Mouse (Mus musculus) left cerebral cortex, postnatal 14 days (tissue): Measurements from ENCODE around the gene Fbxo46. TPM values are rescaled to one million over a fixed set of nuclear protein-coding genes. Genes with fewer than 3 reads are reported as not detected.

Source experiments
- DNase-seq, 2 experiments: peaks; one replicate each; pipeline ENCODE4 v3.0.0; 2021 to 2022; ENCODE audit warnings: low spot score in 2 of 2, mixed read lengths in 1 of 2
- intact Hi-C: fragments of 180-260 bp; cut with DNase I; formaldehyde crosslinking; loops from one replicate; pipeline ENCODE4 v1.15.1; 2025
- total RNA-seq, 2 experiments: library from RNA; stranded (reverse); gene quantifications; 2 replicates each; pipeline ENCODE4 v1.2.3; 2021

Gene Fbxo46
- total RNA-seq, 2 experiments from 2014 or later = 11.5 to 12.6 TPM

- DNase-seq = no peak
- intact Hi-C loops = no loop called here
Observed at GRCm38 (mm10) chr7:19091913-19092312, 27.7 kb upstream of the Fbxo46 start.

- DNase-seq = no peak
- intact Hi-C loops = no loop called here
Observed at GRCm38 (mm10) chr7:19092381-19093173, 27.1 kb upstream of the Fbxo46 start.

- peak; percentile 75 to 82 for DNase-seq
- intact Hi-C loops = no loop called here
Observed at GRCm38 (mm10) chr7:19093174-19093521, 26.5 kb upstream of the Fbxo46 start.

DNA sequence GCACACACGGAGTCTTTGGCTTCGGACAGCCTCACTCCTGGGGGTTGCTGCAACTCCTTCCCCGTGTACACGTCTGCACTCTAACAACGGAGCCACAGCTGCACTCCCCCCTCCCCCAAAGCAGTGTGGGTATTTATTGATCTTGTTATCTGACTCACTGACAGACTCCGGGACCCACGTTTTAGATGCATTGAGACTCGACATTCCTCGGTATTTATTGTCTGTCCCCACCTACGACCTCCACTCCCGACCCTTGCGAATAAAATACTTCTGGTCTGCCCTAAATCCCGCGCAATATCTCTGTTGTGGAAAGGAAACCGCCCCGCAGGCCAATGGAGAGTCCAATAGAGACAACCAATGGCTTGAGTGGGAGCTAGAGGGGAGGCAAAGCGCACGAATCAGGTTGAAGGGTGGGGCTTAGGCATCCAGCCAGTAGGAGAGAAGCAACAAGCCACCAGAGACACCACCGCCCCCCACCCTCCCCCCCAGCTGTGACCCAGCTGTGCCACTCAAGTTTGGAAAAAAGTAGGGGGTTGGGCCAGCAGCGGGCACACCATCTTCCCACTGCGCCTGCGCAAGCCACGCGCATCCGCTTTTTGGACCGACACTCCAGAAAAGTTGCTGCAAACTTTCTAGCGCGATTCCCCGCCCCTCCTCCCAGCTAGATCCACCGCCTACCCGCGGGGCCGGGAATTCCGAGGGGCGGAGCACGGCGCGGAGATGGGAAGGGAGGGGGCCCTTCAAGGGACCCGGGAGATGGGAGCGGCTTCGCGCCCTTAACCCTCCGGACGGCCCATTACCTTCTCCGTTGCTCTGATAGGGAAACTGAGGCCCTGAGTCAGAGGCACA lies 25.9 kb upstream of the Fbxo46 start:
- intact Hi-C loops = no loop called here
- DNase-seq = peak; percentile 86 to 94

- DNase-seq = no peak
- intact Hi-C loops = no loop called here
Observed at GRCm38 (mm10) chr7:19094471-19094825, 25.2 kb upstream of the Fbxo46 start, which contains the start of gene Six5. TSS of gene Six5 (plus strand) at chr7:19094594.

- intact Hi-C loops = no loop called here
- DNase-seq = no peak
Observed at GRCm38 (mm10) chr7:19094826-19095750, 24.6 kb upstream of the Fbxo46 start.

DNA sequence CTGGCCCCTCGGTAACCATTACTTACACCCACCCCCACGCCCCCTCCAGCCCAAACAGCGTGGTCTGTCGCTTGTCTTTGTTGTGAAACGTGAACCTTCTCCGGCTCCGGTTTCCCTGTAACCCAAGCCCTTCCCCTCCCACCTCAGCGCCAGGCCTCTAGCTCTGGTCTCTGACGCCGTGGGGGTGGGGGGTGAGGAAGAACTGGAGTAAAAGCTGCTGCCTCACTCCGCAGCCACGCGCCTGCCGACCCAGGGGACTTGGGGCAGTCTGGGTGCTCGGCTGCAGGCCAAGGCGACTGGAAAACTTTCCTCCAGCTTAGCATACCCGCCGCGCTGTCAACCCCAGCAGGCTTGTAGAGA lies 23.9 kb upstream of the Fbxo46 start:
- no peak for DNase-seq

GRCm38 (mm10) chr7:19096421-19096976 lies 23.2 kb upstream of the Fbxo46 start:
- intact Hi-C loops = no loop called here
- DNase-seq = no peak

More for the DNA sequence above, 23.9 kb upstream of the Fbxo46 start:
- intact Hi-C loops = no loop called here

GRCm38 (mm10) chr7:19097217-19097616 lies 22.4 kb upstream of the Fbxo46 start:
- intact Hi-C loops = no loop called here

DNA sequence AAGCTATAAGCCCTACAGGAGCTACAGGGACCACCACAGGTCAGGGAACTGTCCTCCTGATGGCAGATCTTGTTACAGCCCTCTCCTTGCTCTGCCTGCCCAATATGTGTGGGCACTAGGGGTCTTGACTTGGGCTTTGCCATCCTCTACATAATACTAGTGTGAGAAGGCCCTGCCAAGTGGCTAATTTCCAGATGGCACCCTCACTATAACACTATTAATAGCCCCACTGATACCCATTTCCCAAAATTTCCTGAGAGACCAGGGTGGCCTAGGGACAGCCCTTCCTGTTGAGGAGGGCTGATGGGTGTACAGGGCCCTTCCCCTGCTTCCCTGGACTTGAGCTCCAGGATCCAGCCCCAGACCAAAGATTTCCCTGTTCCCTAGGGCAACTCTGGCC lies 21.8 kb upstream of the Fbxo46 start:
- intact Hi-C loops = no loop called here
- no peak for DNase-seq

More at GRCm38 (mm10) chr7:19097217-19097616, 22.4 kb upstream of the Fbxo46 start:
- DNase-seq = no peak

DNA sequence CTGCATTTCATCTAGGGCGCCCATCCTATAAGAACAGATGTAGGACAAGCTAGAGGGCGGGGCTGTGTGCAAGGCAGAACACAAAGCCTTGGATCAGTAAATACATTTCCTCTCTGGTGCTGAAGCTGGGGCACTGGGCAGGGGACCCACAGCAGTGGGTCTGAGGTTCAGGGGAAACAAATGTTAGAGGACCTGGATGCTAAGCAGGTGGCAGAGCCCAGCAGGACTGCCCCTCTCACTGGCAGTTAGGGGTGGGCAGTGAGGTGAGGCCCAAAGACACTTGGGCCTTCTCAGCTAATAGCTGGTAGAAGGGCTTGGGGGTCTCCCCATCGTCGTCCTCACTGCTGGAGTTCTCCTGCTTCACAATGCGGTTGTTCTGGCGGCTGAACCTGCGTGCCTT lies 20.8 kb upstream of the Fbxo46 start:
- no peak for DNase-seq
- intact Hi-C loops = no loop called here

DNA sequence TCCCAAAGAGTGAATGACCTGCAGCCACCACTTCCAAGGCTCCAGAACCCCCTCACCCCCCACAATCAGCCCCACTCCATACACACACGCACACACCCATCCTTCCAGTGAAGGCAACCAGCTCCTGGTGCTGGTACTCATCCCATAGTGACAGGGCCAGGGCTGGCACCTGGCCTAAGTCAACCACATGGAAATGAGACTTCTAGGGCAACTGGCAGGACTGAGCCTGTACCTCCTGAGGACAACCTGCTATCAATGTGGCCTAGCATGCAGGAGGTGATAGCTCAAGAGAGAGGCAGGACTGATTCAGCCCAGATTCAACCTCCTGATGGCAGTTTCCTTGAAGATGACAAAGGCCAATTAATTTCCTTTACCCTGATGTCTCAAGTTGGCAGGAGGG lies 19.4 kb upstream of the Fbxo46 start:
- no peak for DNase-seq
- intact Hi-C loops = no loop called here

DNA sequence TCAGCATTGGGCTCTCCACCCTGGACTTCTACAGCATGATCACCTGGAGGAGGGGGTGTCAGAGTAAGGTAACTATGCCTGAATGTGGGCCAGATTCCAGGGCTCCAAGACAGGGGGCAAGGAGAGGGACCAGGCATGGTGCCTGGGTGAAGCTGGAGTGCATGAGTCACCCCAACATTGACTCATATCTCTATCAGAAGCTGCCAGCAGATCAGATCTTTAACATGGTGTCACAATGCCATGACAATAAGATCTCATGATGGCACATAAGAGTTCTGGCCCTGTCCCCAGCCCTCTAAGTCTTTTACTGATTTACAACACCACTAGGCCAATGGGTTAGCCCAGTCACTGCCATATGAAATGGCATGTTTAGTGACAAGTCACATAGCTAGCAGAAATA lies 15.9 kb upstream of the Fbxo46 start:
- DNase-seq = no peak
- intact Hi-C loops = no loop called here

DNA sequence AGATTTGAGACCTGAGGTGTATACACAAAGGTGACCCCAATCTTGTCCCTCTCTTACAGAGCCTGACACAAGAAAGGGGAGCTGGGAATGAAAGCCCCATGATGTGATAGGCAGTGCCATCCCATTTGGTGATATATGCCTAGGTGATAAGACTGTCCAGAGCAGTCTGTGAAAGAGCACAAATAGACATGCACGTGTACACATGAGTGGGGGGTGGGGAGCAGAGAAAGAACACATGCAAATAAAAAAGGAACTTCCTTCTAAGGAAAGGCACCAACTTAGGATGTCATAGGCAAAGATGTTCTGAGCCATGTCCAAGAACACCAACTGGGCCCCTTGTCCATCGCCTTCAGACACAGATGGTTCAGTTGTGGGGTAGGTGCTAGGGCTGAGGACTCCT lies 15.2 kb upstream of the Fbxo46 start:
- no peak for DNase-seq
- intact Hi-C loops = no loop called here

DNA sequence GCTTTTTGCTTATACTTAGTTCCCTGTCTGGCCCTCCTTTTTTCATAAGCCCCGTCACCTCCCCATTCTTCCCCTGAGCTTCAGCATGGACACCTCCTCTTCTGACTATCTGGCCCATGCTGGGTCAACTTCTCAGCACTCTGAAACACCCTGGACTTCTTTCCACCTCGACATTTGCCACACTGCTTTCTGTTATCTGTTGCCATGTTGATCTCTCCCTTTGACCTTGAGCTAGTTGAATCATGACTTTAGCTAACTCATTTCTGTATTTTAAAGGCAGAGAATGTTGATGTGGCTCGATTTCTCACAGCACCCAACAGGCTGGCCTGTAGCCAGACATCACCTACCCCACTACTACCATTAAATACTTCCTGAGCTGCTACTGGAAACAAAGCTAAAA lies 12.2 kb upstream of the Fbxo46 start:
- intact Hi-C loops = no loop called here

GRCm38 (mm10) chr7:19109565-19109964 lies 10.1 kb upstream of the Fbxo46 start:
- intact Hi-C loops = no loop called here
- DNase-seq = no peak

More for the DNA sequence above, 12.2 kb upstream of the Fbxo46 start:
- DNase-seq = no peak

- peak; percentile 73 to 86 for DNase-seq
- intact Hi-C loops = no loop called here
Observed at GRCm38 (mm10) chr7:19118028-19118771, 1.5 kb upstream of the Fbxo46 start, which contains the start of gene Gm4969. TSS of gene Gm4969 (minus strand) at chr7:19118368.

DNA sequence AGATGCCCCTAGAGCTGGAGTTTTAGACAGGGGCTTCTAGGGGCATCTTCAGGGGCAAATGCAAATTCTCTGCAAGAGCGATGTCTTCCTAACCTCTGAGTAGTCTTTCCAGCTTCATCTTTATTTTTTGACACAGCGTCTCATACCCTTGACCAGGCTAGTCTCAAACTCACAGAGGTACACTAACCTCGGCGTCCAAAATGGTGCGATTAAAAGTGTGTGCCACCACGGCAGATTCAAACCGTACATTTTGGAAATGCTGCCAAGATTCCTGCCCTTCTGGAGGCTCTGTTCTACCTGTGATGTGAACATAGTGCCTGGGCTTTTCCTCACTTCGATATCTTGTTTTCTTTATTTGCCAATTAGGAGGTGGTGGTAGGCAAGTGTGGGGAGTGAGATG lies 576 bp upstream of the Fbxo46 start:
- intact Hi-C loops = no loop called here
- DNase-seq = no peak

GRCm38 (mm10) chr7:19121686-19122085 lies 2.0 kb downstream of the Fbxo46 start:
- intact Hi-C loops = no loop called here
- no peak for DNase-seq
